Mouse (Mus musculus) hindbrain, embryonic 11.5 days (tissue): ENCODE data around the gene Bola2. TPM values are rescaled to one million over a fixed set of nuclear protein-coding genes. Genes with fewer than 3 reads are reported as not detected.

Experiments used
- ATAC-seq: fragments of 200-750 bp; cut with Nextera tagmentation; 2 replicates; pipeline ENCODE4 v1.8.0; 2017; ENCODE audit warnings: mild to moderate bottlenecking, moderate TSS enrichment, moderate library complexity; ENCODE audit not compliant: low FRiP score
- DNase-seq: peaks from one replicate; pipeline ENCODE4 v3.0.0-alpha.2; 2015; ENCODE audit warnings: low spot score
- H3K27ac ChIP-seq: fragments of 300-500 bp; sonication (generic); 2 replicates; pipeline ENCODE4 v1.5.1; 2014; ENCODE audit warnings: mild to moderate bottlenecking, low read depth, low read length
- H3K27me3 ChIP-seq: fragments of 300-500 bp; sonication (generic); 2 replicates; pipeline ENCODE4 v1.6.1; 2014; ENCODE audit warnings: mild to moderate bottlenecking, low read length, moderate library complexity, mixed read lengths; ENCODE audit not compliant: control insufficient read depth, insufficient read depth
- H3K36me3 ChIP-seq: fragments of 300-500 bp; sonication (generic); 2 replicates; pipeline ENCODE4 v1.6.1; 2014; ENCODE audit warnings: mild to moderate bottlenecking, low read length, moderate library complexity, mixed read lengths; ENCODE audit not compliant: control insufficient read depth, insufficient read depth
- H3K4me1 ChIP-seq: fragments of 300-500 bp; sonication (generic); replicated peaks from 2 replicates; pipeline ENCODE4 v1.6.1; 2014; ENCODE audit warnings: low read length, mixed read lengths; ENCODE audit not compliant: control insufficient read depth, insufficient read depth
- H3K4me2 ChIP-seq: fragments of 300-500 bp; sonication (generic); replicated peaks from 2 replicates; pipeline ENCODE4 v1.6.1; 2014; ENCODE audit warnings: mild to moderate bottlenecking, low read depth, low read length
- H3K4me3 ChIP-seq: fragments of 300-500 bp; sonication (generic); 2 replicates; pipeline ENCODE4 v1.5.1; 2014; ENCODE audit warnings: low read depth, low read length
- H3K9ac ChIP-seq: fragments of 300-500 bp; sonication (generic); 2 replicates; pipeline ENCODE4 v1.6.1; 2014; ENCODE audit warnings: low read depth, low read length
- H3K9me3 ChIP-seq: fragments of 300-500 bp; sonication (generic); 2 replicates; pipeline ENCODE4 v1.6.1; 2016; ENCODE audit warnings: low read length; ENCODE audit not compliant: control insufficient read depth
- WGBS: fragments of 180-500 bp; shearing (Covaris S2); extraction: QIAGEN DNeasy Blood & Tissue Kit; methylation state at CpG from one replicate; pipeline ENCODE4 v1.1.7; 2014; 5-methylcytosine and 5-hydroxymethylcytosine counted together
- polyA plus RNA-seq: library from polyadenylated mRNA; unstranded; fragments of >200 nt; fragmentation: Nextera tagmentation; extraction: Ambion mirVana; gene quantifications from 2 replicates; pipeline ENCODE4 v1.2.1, GENCODE M21; 2014

The Bola2 gene
- polyA plus RNA-seq, 1 experiment from 2014 or later: 164 TPM

DNA sequence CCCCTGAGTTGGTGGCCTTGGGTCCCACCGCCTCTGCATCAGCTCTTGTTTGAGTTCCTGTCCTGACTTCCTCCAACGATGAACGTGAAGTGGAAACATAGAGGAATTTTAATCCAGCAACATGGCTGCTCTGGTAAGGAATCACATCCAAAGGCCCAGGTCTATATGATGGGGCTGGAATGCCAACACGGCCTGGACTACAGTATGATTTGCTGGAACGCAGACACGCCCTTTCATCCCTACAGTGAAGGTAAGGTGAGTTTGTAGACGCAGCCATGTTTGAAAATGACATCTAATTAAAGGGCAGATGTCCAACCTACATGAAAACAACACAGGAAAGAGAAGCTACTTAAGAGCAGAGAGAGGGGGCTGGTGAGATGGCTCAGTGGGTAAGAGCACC lies 1.4 kb upstream of the Bola2 start:
- no peak overlapping the region for H3K4me3 ChIP-seq
- peaks cover 9% of the 10 kb centered on the region for H3K4me1 ChIP-seq
- DNase-seq (no peak), ATAC-seq (no peak)
- no peak overlapping the region for H3K4me2 ChIP-seq
- WGBS: 90% methylated on average over 7 of the region's 7 CpGs
- H3K9me3 ChIP-seq: no peaks in the 10 kb centered on the region
- no peaks in the 10 kb centered on the region for H3K27me3 ChIP-seq
- H3K27ac ChIP-seq: no peak overlapping the region
- H3K9ac ChIP-seq: no peak overlapping the region
- peaks cover 5% of the 10 kb centered on the region; the same call in 1 of the 2 replicates for H3K36me3 ChIP-seq

DNA sequence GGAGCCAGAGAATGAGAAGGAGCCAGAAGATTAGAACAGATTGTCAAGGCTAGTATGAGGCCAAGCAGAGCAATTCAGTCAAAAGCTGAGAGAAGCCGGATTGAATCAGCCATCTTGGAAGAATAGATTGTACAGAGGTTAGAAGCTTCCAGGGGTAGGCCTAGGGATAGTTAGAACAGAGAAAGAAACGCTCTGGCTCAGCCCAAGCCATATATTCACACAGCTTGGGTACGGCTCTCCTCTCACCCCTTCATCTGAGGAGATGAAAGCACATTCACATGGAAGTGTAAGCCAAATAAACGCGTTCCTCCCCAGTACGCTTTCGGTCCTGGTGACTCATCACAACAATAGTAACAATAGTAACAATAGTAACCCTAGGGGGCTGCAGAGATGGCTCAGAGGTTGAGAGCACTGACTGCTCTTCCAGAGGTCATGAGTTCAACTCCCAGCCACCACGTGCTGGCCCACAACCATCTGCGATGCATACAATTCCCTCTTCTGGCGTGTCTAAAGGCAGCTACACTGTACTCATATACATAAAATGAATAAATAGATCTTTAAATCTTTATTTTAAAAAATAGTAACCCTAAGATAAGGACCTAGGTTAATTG lies 655 bp upstream of the Bola2 start:
- H3K4me3 ChIP-seq: peak overlapping the region; percentile 83
- no peaks in the 10 kb centered on the region for H3K27me3 ChIP-seq
- H3K4me2 ChIP-seq: peak overlapping the region; percentile 55
- H3K9ac ChIP-seq: peak overlapping the region; percentile 38; the same call in 1 of the 2 replicates
- 29% methylated on average over 10 of the region's 10 CpGs for WGBS
- no peaks in the 10 kb centered on the region for H3K9me3 ChIP-seq
- ATAC-seq: no peak
- peak; percentile 21 for DNase-seq
- H3K4me1 ChIP-seq: peaks cover 9% of the 10 kb centered on the region
- no peak overlapping the region for H3K27ac ChIP-seq
- peaks cover 5% of the 10 kb centered on the region; the same call in 1 of the 2 replicates for H3K36me3 ChIP-seq

DNA sequence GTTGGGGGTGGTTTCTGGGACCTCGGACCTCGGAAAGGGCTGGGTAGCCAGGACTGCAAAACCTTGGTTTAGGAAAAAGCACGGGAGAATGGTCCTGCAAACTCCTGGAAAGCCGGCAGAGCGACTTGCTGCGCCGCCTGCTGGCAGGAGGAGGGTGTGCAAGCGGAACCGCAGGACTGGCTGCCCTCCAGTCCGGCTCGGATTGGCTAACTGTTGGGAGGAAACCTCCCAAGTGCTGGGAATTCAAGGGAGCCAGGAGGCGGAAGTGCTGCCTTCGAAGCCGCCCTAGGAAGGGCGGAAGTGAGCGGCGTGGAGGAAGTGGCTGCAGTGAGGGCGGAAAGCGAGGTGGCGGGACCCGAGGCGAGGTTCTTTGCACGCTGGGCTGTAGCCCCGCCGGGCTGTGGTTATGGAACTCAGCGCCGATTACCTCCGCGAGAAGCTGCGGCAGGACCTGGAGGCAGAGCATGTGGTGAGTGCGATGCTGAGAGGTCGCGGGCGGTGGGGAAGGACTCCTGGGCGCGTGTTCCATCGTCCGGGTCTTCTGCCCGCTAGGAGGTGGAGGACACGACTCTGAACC lies 518 bp downstream of the Bola2 start, which contains the start of gene Slx1b:
Gene Slx1b (minus strand): TSS at position 154 of the 577 bp plus-strand sequence.
- H3K4me3 ChIP-seq: peak within 1 kb of the TSS; percentile 83
- H3K9me3 ChIP-seq: no peaks in the 10 kb centered on the region
- H3K4me1 ChIP-seq: peaks cover 9% of the 10 kb centered on the region
- peak within 1 kb of the TSS; percentile 86 for H3K9ac ChIP-seq
- peaks cover 4% of the 10 kb centered on the region; the same call in 1 of the 2 replicates for H3K36me3 ChIP-seq
- peak; percentile 97 for DNase-seq
- H3K4me2 ChIP-seq: peak within 1 kb of the TSS; percentile 87
- ATAC-seq: peak; percentile 95
- H3K27me3 ChIP-seq: no peaks in the 10 kb centered on the region
- WGBS: 1% methylated on average over 37 of the region's 40 CpGs
- H3K27ac ChIP-seq: peak within 1 kb of the TSS; percentile 92

DNA sequence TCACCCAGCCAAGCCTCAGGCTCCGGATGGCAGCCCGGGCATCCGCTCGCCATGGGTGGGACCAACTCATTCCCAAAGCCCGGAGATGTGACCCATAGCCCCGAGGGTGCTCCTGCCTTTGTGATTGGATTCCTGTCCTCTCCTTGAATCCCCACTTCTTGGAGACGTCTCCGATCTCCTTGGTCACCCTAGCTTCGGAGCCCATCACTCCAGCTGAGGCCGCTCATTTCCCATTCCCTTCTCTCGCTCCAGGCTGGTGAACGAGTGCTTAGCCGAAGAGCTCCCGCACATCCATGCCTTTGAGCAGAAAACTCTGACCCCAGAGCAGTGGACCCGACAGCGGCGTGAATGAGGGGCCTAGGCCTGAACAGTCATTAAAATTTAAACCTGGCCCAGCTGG lies 1.1 kb downstream of the Bola2 start:
- no peaks in the 10 kb centered on the region for H3K9me3 ChIP-seq
- H3K4me1 ChIP-seq: peaks cover 12% of the 10 kb centered on the region
- H3K9ac ChIP-seq: peak overlapping the region; percentile 77
- peaks cover under 1% of the 10 kb centered on the region; the same call in 1 of the 2 replicates for H3K36me3 ChIP-seq
- no peaks in the 10 kb centered on the region for H3K27me3 ChIP-seq
- H3K4me3 ChIP-seq: peak overlapping the region; percentile 83
- peak overlapping the region; percentile 87 for H3K4me2 ChIP-seq
- 2% methylated on average over 17 of the region's 17 CpGs for WGBS
- no peak for DNase-seq
- H3K27ac ChIP-seq: peak overlapping the region; percentile 69
- no peak for ATAC-seq

DNA sequence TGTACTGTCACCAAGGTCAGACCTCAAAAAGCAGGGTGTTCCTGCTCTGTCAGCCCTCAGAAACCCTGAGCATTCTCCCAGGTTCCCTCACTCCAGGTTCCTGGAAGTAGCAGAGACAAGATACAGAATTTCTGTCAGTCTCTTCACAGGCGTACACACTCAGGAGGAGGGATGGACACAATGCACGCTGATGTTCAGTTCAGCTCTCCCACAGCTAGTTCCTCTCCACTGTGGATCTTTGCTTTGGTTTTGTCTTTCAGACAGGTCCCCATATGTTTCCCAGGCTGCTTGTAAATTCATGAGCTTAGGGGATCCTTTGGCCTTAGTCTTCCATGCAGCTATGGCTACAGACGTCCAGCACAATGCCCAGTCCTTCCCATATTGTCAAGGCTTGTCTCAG lies 1.7 kb downstream of the Bola2 start:
- H3K4me1 ChIP-seq: peaks cover 15% of the 10 kb centered on the region
- H3K9me3 ChIP-seq: no peaks in the 10 kb centered on the region
- no peak overlapping the region for H3K27ac ChIP-seq
- no peak for ATAC-seq
- WGBS: 70% methylated on average over 3 of the region's 3 CpGs
- no peak for DNase-seq
- peak overlapping the region; percentile 87 for H3K4me2 ChIP-seq
- H3K36me3 ChIP-seq: no peaks in the 10 kb centered on the region
- peak overlapping the region; percentile 77; the same call in 1 of the 2 replicates for H3K9ac ChIP-seq
- peak overlapping the region; percentile 83 for H3K4me3 ChIP-seq
- no peaks in the 10 kb centered on the region for H3K27me3 ChIP-seq

DNA sequence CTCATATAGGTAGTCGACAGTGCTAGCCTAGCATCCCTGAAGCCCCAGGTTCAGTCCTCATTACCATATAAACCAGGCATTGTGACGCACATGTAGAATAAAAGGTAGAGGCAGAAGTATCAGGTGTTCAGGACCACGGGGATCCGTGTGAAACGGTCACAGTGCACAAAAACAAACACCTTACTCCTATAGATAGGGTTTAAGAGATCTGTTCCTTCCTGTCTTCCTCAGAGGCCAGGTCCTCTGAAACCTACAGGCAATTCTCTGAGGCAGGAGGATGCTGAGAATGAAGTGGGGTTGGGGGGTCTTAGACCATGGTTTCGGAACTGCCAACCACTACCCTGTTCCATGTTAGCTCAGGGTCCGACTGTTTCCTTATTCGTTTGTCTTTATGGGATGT lies 2.6 kb downstream of the Bola2 start:
- Histone ChIP-seq H3K36me3 (no peaks in the 10 kb centered on the region), H3K9me3 (no peaks in the 10 kb centered on the region), H3K4me1 (peaks cover 15% of the 10 kb centered on the region), H3K4me2 (no peak overlapping the region), H3K27ac (no peak overlapping the region), H3K9ac (no peak overlapping the region), H3K27me3 (no peaks in the 10 kb centered on the region), H3K4me3 (no peak overlapping the region)
- ATAC-seq (no peak), DNase-seq (no peak)
- 98% methylated on average over 8 of the region's 8 CpGs for WGBS

DNA sequence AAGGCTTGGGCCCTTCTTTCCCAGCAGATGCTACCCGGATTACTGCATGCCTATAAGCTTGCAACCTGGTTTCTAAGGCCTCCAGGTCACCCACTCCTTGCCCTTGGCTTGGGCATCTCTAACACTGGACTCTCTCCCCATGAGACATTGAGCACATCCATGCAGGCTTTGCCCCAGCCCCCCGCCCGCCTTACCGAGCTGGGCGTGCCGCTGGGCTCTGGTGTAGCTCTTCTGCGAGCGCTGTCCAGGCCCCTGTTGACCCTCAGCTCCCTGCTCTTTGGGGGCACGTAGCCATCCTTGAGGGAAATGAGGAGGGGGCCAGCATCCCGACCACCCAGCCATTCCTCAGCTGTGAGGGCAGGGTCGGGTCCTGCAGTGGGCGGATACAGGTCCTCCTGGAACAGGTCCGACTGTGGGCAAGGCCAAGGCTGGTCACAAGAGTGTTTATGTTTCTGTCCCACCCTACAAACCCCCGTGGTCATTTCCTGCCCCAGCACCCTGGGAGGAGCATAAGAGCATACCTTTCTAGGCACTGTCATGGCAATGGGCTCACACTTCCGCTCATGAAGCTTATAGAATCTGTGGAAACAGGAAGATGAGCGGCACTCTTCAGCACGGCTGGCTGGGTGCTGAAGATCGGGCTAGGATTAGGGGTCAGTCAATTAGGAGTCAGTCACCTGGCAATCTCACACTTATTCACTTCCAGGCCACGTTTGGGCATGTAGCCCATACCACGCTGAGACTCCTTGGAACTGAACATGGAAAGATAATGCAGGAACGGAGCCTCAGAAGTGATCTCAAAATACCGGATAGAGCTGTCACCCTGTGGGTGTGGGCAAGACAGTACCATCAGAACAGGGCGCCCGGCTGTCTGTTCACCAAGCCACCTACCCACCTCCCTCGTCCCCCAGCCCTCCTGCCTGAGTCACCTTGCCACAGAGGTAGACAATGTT lies 5.1 kb downstream of the Bola2 start:
- Histone ChIP-seq H3K27me3 (no peaks in the 10 kb centered on the region), H3K4me2 (no peak overlapping the region), H3K4me1 (peaks cover 17% of the 10 kb centered on the region), H3K9me3 (no peaks in the 10 kb centered on the region), H3K27ac (no peak overlapping the region), H3K4me3 (no peak overlapping the region), H3K9ac (no peak overlapping the region), H3K36me3 (no peaks in the 10 kb centered on the region)
- no peak for ATAC-seq
- 85% methylated on average over 25 of the region's 25 CpGs for WGBS
- no peak for DNase-seq

DNA sequence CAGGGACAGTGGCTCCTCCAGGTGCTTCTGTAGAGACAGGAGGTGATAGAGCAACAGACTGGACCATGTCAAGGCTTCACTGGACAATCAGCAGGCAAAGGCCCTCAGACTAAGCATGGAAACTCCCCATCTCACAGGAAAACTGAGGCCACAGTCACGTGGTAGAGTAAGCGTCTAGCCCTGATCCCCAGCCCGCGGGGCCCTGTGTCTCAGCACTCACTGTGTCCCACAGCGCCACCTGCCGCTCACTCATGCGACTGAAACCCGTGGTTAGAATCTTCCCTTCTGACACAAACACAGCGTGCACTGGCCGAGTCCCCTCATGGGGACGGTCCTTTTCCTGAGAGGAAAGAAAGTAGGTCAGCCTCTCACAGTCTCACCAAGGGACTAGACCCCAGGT lies 5.9 kb downstream of the Bola2 start:
- peaks cover 17% of the 10 kb centered on the region for H3K4me1 ChIP-seq
- no peaks in the 10 kb centered on the region for H3K9me3 ChIP-seq
- no peak overlapping the region for H3K27ac ChIP-seq
- no peak overlapping the region for H3K9ac ChIP-seq
- WGBS: 2% methylated on average over 11 of the region's 11 CpGs
- peak; percentile 40; the same call in 1 of the 2 replicates for ATAC-seq
- peak overlapping the region; percentile 9 for H3K4me2 ChIP-seq
- DNase-seq: peak; percentile 96
- no peaks in the 10 kb centered on the region for H3K27me3 ChIP-seq
- H3K4me3 ChIP-seq: no peak overlapping the region
- no peaks in the 10 kb centered on the region for H3K36me3 ChIP-seq
